Mouse (Mus musculus): ENCODE data around the gene Ankrd28. TPM values are rescaled to one million over a fixed set of nuclear protein-coding genes. Genes with fewer than 3 reads are reported as not detected.
A peak's percentile ranks its signal among the peaks of the same experiment; 100 is the strongest.

The Ankrd28 gene
- polyA plus RNA-seq, 1 experiment from 2014 or later = 11.7 TPM

GRCm38 (mm10) chr14:31656386-31656785 is 174.1 kb downstream of the Ankrd28 start:
- Histone ChIP-seq H3K9ac (ENCODE audit: low read length) (no peak overlapping the region), H3K4me1 (replicated peaks; ENCODE audit: control insufficient read depth, insufficient read depth, low read length) (peaks cover 28% of the 10 kb centered on the region), H3K9me3 (ENCODE audit: control insufficient read depth, low read length) (no peaks in the 10 kb centered on the region), H3K4me2 (ENCODE audit: low read length) (no peak overlapping the region), H3K4me3 (ENCODE audit: low read depth, low read length) (no peak overlapping the region), H3K36me3 (ENCODE audit: control insufficient read depth, insufficient read depth, low read length) (no peaks in the 10 kb centered on the region), H3K27me3 (replicated peaks; ENCODE audit: control insufficient read depth, insufficient read depth, low read length) (no peaks in the 10 kb centered on the region), H3K27ac (ENCODE audit: low read depth) (no peak overlapping the region)
- ATAC-seq (replicated peaks; ENCODE audit: low FRiP score, low TSS enrichment, low read depth) (no peak), DNase-seq (ENCODE audit: low spot score) (peak; percentile 40)
- WGBS = 69% methylated on average over 7 of the region's 7 CpGs

GRCm38 (mm10) chr14:31655406-31655805 is 175.0 kb downstream of the Ankrd28 start:
- H3K4me2 ChIP-seq (ENCODE audit: low read length) = no peak overlapping the region
- H3K27me3 ChIP-seq (replicated peaks; ENCODE audit: control insufficient read depth, insufficient read depth, low read length) = no peaks in the 10 kb centered on the region
- H3K9ac ChIP-seq (ENCODE audit: low read length) = no peak overlapping the region
- H3K36me3 ChIP-seq (ENCODE audit: control insufficient read depth, insufficient read depth, low read length) = no peaks in the 10 kb centered on the region
- H3K9me3 ChIP-seq (ENCODE audit: control insufficient read depth, low read length) = no peaks in the 10 kb centered on the region
- H3K4me3 ChIP-seq (ENCODE audit: low read depth, low read length) = no peak overlapping the region
- H3K27ac ChIP-seq (ENCODE audit: low read depth) = no peak overlapping the region
- ATAC-seq (replicated peaks; ENCODE audit: low FRiP score, low TSS enrichment, low read depth) (no peak), DNase-seq (ENCODE audit: low spot score) (peak; percentile 37)
- peaks cover 22% of the 10 kb centered on the region for H3K4me1 ChIP-seq (replicated peaks; ENCODE audit: control insufficient read depth, insufficient read depth, low read length)
- WGBS = 88% methylated on average over 14 of the region's 14 CpGs

GRCm38 (mm10) chr14:31654816-31655215 is 175.6 kb downstream of the Ankrd28 start:
- Histone ChIP-seq H3K27me3 (replicated peaks; ENCODE audit: control insufficient read depth, insufficient read depth, low read length) (no peaks in the 10 kb centered on the region), H3K4me3 (ENCODE audit: low read depth, low read length) (no peak overlapping the region), H3K9ac (ENCODE audit: low read length) (no peak overlapping the region), H3K9me3 (ENCODE audit: control insufficient read depth, low read length) (no peaks in the 10 kb centered on the region), H3K4me1 (replicated peaks; ENCODE audit: control insufficient read depth, insufficient read depth, low read length) (peaks cover 16% of the 10 kb centered on the region), H3K36me3 (ENCODE audit: control insufficient read depth, insufficient read depth, low read length) (no peaks in the 10 kb centered on the region), H3K4me2 (ENCODE audit: low read length) (no peak overlapping the region), H3K27ac (ENCODE audit: low read depth) (no peak overlapping the region)
- DNase-seq (ENCODE audit: low spot score) = peak; percentile 28
- WGBS = 82% methylated on average over 5 of the region's 5 CpGs
- no peak for ATAC-seq (replicated peaks; ENCODE audit: low FRiP score, low TSS enrichment, low read depth)

- Histone ChIP-seq H3K9ac (ENCODE audit: low read length) (no peak overlapping the region), H3K27ac (ENCODE audit: low read depth) (no peak overlapping the region), H3K9me3 (ENCODE audit: control insufficient read depth, low read length) (no peaks in the 10 kb centered on the region), H3K4me2 (ENCODE audit: low read length) (no peak overlapping the region), H3K36me3 (ENCODE audit: control insufficient read depth, insufficient read depth, low read length) (no peaks in the 10 kb centered on the region), H3K4me1 (replicated peaks; ENCODE audit: control insufficient read depth, insufficient read depth, low read length) (peaks cover 9% of the 10 kb centered on the region), H3K4me3 (ENCODE audit: low read depth, low read length) (no peak overlapping the region), H3K27me3 (replicated peaks; ENCODE audit: control insufficient read depth, insufficient read depth, low read length) (no peaks in the 10 kb centered on the region)
- WGBS = 75% methylated on average over 14 of the region's 14 CpGs
- ATAC-seq (replicated peaks; ENCODE audit: low FRiP score, low TSS enrichment, low read depth) (no peak), DNase-seq (ENCODE audit: low spot score) (peak; percentile 31)
Observed at GRCm38 (mm10) chr14:31653101-31653875, 177.2 kb downstream of the Ankrd28 start.

- H3K27me3 ChIP-seq (replicated peaks; ENCODE audit: control insufficient read depth, insufficient read depth, low read length) = no peaks in the 10 kb centered on the region
- H3K27ac ChIP-seq (ENCODE audit: low read depth) = no peak overlapping the region
- ATAC-seq (replicated peaks; ENCODE audit: low FRiP score, low TSS enrichment, low read depth) (no peak), DNase-seq (ENCODE audit: low spot score) (no peak)
- H3K9me3 ChIP-seq (ENCODE audit: control insufficient read depth, low read length) = no peaks in the 10 kb centered on the region
- 64% methylated on average over 1 of the region's 1 CpGs for WGBS
- H3K36me3 ChIP-seq (ENCODE audit: control insufficient read depth, insufficient read depth, low read length) = no peaks in the 10 kb centered on the region
- H3K4me1 ChIP-seq (replicated peaks; ENCODE audit: control insufficient read depth, insufficient read depth, low read length) = peaks cover 8% of the 10 kb centered on the region
- H3K4me3 ChIP-seq (ENCODE audit: low read depth, low read length) = no peak overlapping the region
- H3K9ac ChIP-seq (ENCODE audit: low read length) = no peak overlapping the region
- H3K4me2 ChIP-seq (ENCODE audit: low read length) = no peak overlapping the region
Observed at GRCm38 (mm10) chr14:31652624-31653023, 177.8 kb downstream of the Ankrd28 start.

- ATAC-seq (replicated peaks; ENCODE audit: low FRiP score, low TSS enrichment, low read depth) (no peak), DNase-seq (ENCODE audit: low spot score) (peak; percentile 45)
- H3K4me1 ChIP-seq (replicated peaks; ENCODE audit: control insufficient read depth, insufficient read depth, low read length) = peaks cover 3% of the 10 kb centered on the region
- 66% methylated on average over 5 of the region's 5 CpGs for WGBS
- H3K4me3 ChIP-seq (ENCODE audit: low read depth, low read length) = no peak overlapping the region
- no peaks in the 10 kb centered on the region for H3K9me3 ChIP-seq (ENCODE audit: control insufficient read depth, low read length)
- no peaks in the 10 kb centered on the region for H3K27me3 ChIP-seq (replicated peaks; ENCODE audit: control insufficient read depth, insufficient read depth, low read length)
- H3K36me3 ChIP-seq (ENCODE audit: control insufficient read depth, insufficient read depth, low read length) = no peaks in the 10 kb centered on the region
- H3K4me2 ChIP-seq (ENCODE audit: low read length) = no peak overlapping the region
- no peak overlapping the region for H3K27ac ChIP-seq (ENCODE audit: low read depth)
- no peak overlapping the region for H3K9ac ChIP-seq (ENCODE audit: low read length)
Observed at GRCm38 (mm10) chr14:31652106-31652505, 178.3 kb downstream of the Ankrd28 start.

- no peaks in the 10 kb centered on the region for H3K27me3 ChIP-seq (replicated peaks; ENCODE audit: control insufficient read depth, insufficient read depth, low read length)
- H3K36me3 ChIP-seq (ENCODE audit: control insufficient read depth, insufficient read depth, low read length) = no peaks in the 10 kb centered on the region
- ATAC-seq (replicated peaks; ENCODE audit: low FRiP score, low TSS enrichment, low read depth) = no peak
- H3K27ac ChIP-seq (ENCODE audit: low read depth) = no peak overlapping the region
- WGBS = 69% methylated on average over 7 of the region's 7 CpGs
- H3K9me3 ChIP-seq (ENCODE audit: control insufficient read depth, low read length) = no peaks in the 10 kb centered on the region
- H3K4me2 ChIP-seq (ENCODE audit: low read length) = no peak overlapping the region
- H3K4me3 ChIP-seq (ENCODE audit: low read depth, low read length) = no peak overlapping the region
- no peaks in the 10 kb centered on the region for H3K4me1 ChIP-seq (replicated peaks; ENCODE audit: control insufficient read depth, insufficient read depth, low read length)
- no peak overlapping the region for H3K9ac ChIP-seq (ENCODE audit: low read length)
- DNase-seq (ENCODE audit: low spot score) = no peak
Observed at GRCm38 (mm10) chr14:31651206-31651605, 179.2 kb downstream of the Ankrd28 start.

GRCm38 (mm10) chr14:31650347-31650746 is 180.1 kb downstream of the Ankrd28 start:
- Histone ChIP-seq H3K27me3 (replicated peaks; ENCODE audit: control insufficient read depth, insufficient read depth, low read length) (no peaks in the 10 kb centered on the region), H3K9me3 (ENCODE audit: control insufficient read depth, low read length) (no peaks in the 10 kb centered on the region), H3K4me3 (ENCODE audit: low read depth, low read length) (no peak overlapping the region), H3K4me1 (replicated peaks; ENCODE audit: control insufficient read depth, insufficient read depth, low read length) (no peaks in the 10 kb centered on the region), H3K36me3 (ENCODE audit: control insufficient read depth, insufficient read depth, low read length) (no peaks in the 10 kb centered on the region), H3K9ac (ENCODE audit: low read length) (no peak overlapping the region), H3K27ac (ENCODE audit: low read depth) (no peak overlapping the region), H3K4me2 (ENCODE audit: low read length) (no peak overlapping the region)
- WGBS = 93% methylated on average over 3 of the region's 3 CpGs
- DNase-seq (ENCODE audit: low spot score) (no peak), ATAC-seq (replicated peaks; ENCODE audit: low FRiP score, low TSS enrichment, low read depth) (no peak)
